Mouse (Mus musculus): ENCODE measurements at regions not wholly inside any gene's neighbourhood (a gene's known extent, or its start where the extent isn't known, plus 50 kb on each side); places are given as distances from the start of the nearest gene placed in this dataset.
"Not testable (repeated sequence)": the region's sequence is repeated elsewhere in the genome, so short reads cannot be mapped to it uniquely, and the experiment has no call there.

- peaks cover 4% of the 10 kb centered on the region; the same call in 1 of the 2 replicates for H3K4me1 ChIP-seq (ENCODE audit: control insufficient read depth, insufficient read depth, low read length)
- H3K4me3 ChIP-seq (ENCODE audit: low read depth, low read length), result no peak overlapping the region
- no peaks in the 10 kb centered on the region for H3K9me3 ChIP-seq (ENCODE audit: control insufficient read depth, low read length)
- H3K27me3 ChIP-seq (ENCODE audit: control insufficient read depth, insufficient read depth, low read length), result no peaks in the 10 kb centered on the region
- 84% methylated on average over 11 of the region's 11 CpGs for WGBS
- H3K4me2 ChIP-seq, result no peak overlapping the region
- H3K9ac ChIP-seq (ENCODE audit: low read length), result no peak overlapping the region
- no peaks in the 10 kb centered on the region for H3K36me3 ChIP-seq (ENCODE audit: control insufficient read depth, insufficient read depth, low read length)
- no peak overlapping the region for H3K27ac ChIP-seq (ENCODE audit: low read depth, low read length)
- ATAC-seq (ENCODE audit: low FRiP score), result no peak
- DNase-seq (ENCODE audit: low spot score, missing footprints), result no peak
These were observed 60.2 kb upstream of the Pim1 start for GRCm38 (mm10) chr17:29430401-29430800.

GRCm38 (mm10) chr17:29430806-29431205, 59.7 kb upstream of the Pim1 start:
- DNase-seq (ENCODE audit: low spot score, missing footprints) (no peak), ATAC-seq (ENCODE audit: low FRiP score) (no peak)
- Histone ChIP-seq H3K27ac (ENCODE audit: low read depth, low read length) (no peak overlapping the region), H3K27me3 (ENCODE audit: control insufficient read depth, insufficient read depth, low read length) (no peaks in the 10 kb centered on the region), H3K9me3 (ENCODE audit: control insufficient read depth, low read length) (no peaks in the 10 kb centered on the region), H3K4me1 (ENCODE audit: control insufficient read depth, insufficient read depth, low read length) (peaks cover 4% of the 10 kb centered on the region; the same call in 1 of the 2 replicates), H3K36me3 (ENCODE audit: control insufficient read depth, insufficient read depth, low read length) (no peaks in the 10 kb centered on the region), H3K9ac (ENCODE audit: low read length) (no peak overlapping the region), H3K4me3 (ENCODE audit: low read depth, low read length) (no peak overlapping the region), H3K4me2 (no peak overlapping the region)
- WGBS, result 96% methylated on average over 6 of the region's 6 CpGs

- no peak overlapping the region for H3K27ac ChIP-seq (ENCODE audit: low read depth, low read length)
- H3K9me3 ChIP-seq (ENCODE audit: control insufficient read depth, low read length), result no peaks in the 10 kb centered on the region
- DNase-seq (ENCODE audit: low spot score, missing footprints) (no peak), ATAC-seq (ENCODE audit: low FRiP score) (no peak)
- H3K4me3 ChIP-seq (ENCODE audit: low read depth, low read length), result no peak overlapping the region
- H3K4me1 ChIP-seq (ENCODE audit: control insufficient read depth, insufficient read depth, low read length), result peaks cover 4% of the 10 kb centered on the region; the same call in 1 of the 2 replicates
- H3K9ac ChIP-seq (ENCODE audit: low read length), result no peak overlapping the region
- no peaks in the 10 kb centered on the region for H3K27me3 ChIP-seq (ENCODE audit: control insufficient read depth, insufficient read depth, low read length)
- H3K36me3 ChIP-seq (ENCODE audit: control insufficient read depth, insufficient read depth, low read length), result no peaks in the 10 kb centered on the region
- 63% methylated on average over 8 of the region's 8 CpGs for WGBS
- no peak overlapping the region for H3K4me2 ChIP-seq
These were observed 58.8 kb upstream of the Pim1 start for GRCm38 (mm10) chr17:29431553-29432297.

GRCm38 (mm10) chr17:29432666-29433065, 57.9 kb upstream of the Pim1 start:
- Histone ChIP-seq H3K4me2 (no peak overlapping the region), H3K4me3 (ENCODE audit: low read depth, low read length) (no peak overlapping the region), H3K4me1 (ENCODE audit: control insufficient read depth, insufficient read depth, low read length) (peaks cover 9% of the 10 kb centered on the region; the same call in 1 of the 2 replicates), H3K36me3 (ENCODE audit: control insufficient read depth, insufficient read depth, low read length) (no peaks in the 10 kb centered on the region), H3K27ac (ENCODE audit: low read depth, low read length) (no peak overlapping the region; the same call in 1 of the 2 replicates), H3K9ac (ENCODE audit: low read length) (no peak overlapping the region), H3K9me3 (ENCODE audit: control insufficient read depth, low read length) (no peaks in the 10 kb centered on the region), H3K27me3 (ENCODE audit: control insufficient read depth, insufficient read depth, low read length) (no peaks in the 10 kb centered on the region)
- DNase-seq (ENCODE audit: low spot score, missing footprints) (no peak), ATAC-seq (ENCODE audit: low FRiP score) (no peak)
- WGBS, result 96% methylated on average over 8 of the region's 8 CpGs

GRCm38 (mm10) chr17:29433370-29433769, 57.2 kb upstream of the Pim1 start:
- no peak for DNase-seq (ENCODE audit: low spot score, missing footprints)
- H3K36me3 ChIP-seq (ENCODE audit: control insufficient read depth, insufficient read depth, low read length), result no peaks in the 10 kb centered on the region
- H3K27me3 ChIP-seq (ENCODE audit: control insufficient read depth, insufficient read depth, low read length), result no peaks in the 10 kb centered on the region
- WGBS, result 81% methylated on average over 8 of the region's 8 CpGs
- H3K9ac ChIP-seq (ENCODE audit: low read length), result no peak overlapping the region
- no peak overlapping the region for H3K27ac ChIP-seq (ENCODE audit: low read depth, low read length)
- no peak overlapping the region for H3K4me3 ChIP-seq (ENCODE audit: low read depth, low read length)
- H3K9me3 ChIP-seq (ENCODE audit: control insufficient read depth, low read length), result no peaks in the 10 kb centered on the region
- no peak overlapping the region for H3K4me2 ChIP-seq
- no peak for ATAC-seq (ENCODE audit: low FRiP score)
- H3K4me1 ChIP-seq (ENCODE audit: control insufficient read depth, insufficient read depth, low read length), result peaks cover 11% of the 10 kb centered on the region

DNA sequence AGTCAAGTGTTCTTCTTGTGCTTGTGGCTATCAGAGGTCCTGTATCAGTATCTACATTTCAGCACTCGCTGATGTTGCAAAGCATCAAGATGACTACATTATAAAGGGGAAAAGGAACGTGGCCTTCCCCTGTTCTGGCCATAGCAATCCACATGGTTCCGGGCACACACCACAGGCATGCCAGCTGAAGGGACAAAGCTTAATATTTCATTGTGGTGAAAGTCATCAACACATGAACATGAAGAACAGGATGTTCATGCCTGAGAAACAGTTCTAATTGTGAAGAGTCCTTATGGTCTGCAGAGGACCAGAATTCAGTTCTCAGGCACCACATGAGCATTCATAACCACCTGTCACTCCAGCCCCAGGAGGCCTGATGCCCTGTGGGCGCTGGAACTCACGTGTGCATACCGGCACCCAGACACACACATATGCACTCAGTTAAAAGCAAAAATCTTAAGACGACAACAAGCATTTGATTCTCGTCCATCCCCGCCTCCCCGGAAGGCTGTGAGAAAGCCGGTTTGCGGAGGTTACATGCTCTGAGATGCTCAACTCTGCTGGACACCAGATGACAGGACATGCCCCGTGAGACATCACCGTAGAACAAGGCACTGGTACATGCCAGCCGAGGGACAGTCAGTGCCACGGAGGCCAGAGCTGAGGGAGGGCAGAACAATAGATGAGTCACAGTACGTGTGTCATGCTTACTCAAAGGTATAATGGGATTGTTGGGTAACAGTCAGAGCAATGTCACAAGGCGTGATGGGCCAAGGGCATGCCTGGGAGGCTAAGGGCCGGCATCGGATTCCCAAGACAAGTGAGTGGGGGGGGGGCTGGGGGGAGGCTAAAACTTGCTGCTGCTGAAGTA, 56.2 kb upstream of the Pim1 start:
- no peak overlapping the region for H3K9ac ChIP-seq (ENCODE audit: low read length)
- H3K9me3 ChIP-seq (ENCODE audit: control insufficient read depth, low read length), result no peaks in the 10 kb centered on the region
- WGBS, result 73% methylated on average over 20 of the region's 20 CpGs
- no peaks in the 10 kb centered on the region for H3K36me3 ChIP-seq (ENCODE audit: control insufficient read depth, insufficient read depth, low read length)
- H3K4me1 ChIP-seq (ENCODE audit: control insufficient read depth, insufficient read depth, low read length), result peaks cover 12% of the 10 kb centered on the region
- ATAC-seq (ENCODE audit: low FRiP score) (no peak), DNase-seq (ENCODE audit: low spot score, missing footprints) (no peak)
- no peak overlapping the region for H3K27ac ChIP-seq (ENCODE audit: low read depth, low read length)
- no peaks in the 10 kb centered on the region for H3K27me3 ChIP-seq (ENCODE audit: control insufficient read depth, insufficient read depth, low read length)
- no peak overlapping the region for H3K4me2 ChIP-seq
- H3K4me3 ChIP-seq (ENCODE audit: low read depth, low read length), result no peak overlapping the region

GRCm38 (mm10) chr17:29435345-29436006, 55.1 kb upstream of the Pim1 start:
- H3K4me3 ChIP-seq (ENCODE audit: low read depth, low read length), result no peak overlapping the region
- WGBS, result 96% methylated on average over 9 of the region's 9 CpGs
- DNase-seq (ENCODE audit: low spot score, missing footprints) (no peak), ATAC-seq (ENCODE audit: low FRiP score) (no peak)
- no peaks in the 10 kb centered on the region for H3K36me3 ChIP-seq (ENCODE audit: control insufficient read depth, insufficient read depth, low read length)
- no peak overlapping the region for H3K9ac ChIP-seq (ENCODE audit: low read length)
- no peak overlapping the region for H3K4me2 ChIP-seq
- no peaks in the 10 kb centered on the region for H3K9me3 ChIP-seq (ENCODE audit: control insufficient read depth, low read length)
- no peaks in the 10 kb centered on the region for H3K27me3 ChIP-seq (ENCODE audit: control insufficient read depth, insufficient read depth, low read length)
- H3K4me1 ChIP-seq (ENCODE audit: control insufficient read depth, insufficient read depth, low read length), result peaks cover 12% of the 10 kb centered on the region
- H3K27ac ChIP-seq (ENCODE audit: low read depth, low read length), result no peak overlapping the region

DNA sequence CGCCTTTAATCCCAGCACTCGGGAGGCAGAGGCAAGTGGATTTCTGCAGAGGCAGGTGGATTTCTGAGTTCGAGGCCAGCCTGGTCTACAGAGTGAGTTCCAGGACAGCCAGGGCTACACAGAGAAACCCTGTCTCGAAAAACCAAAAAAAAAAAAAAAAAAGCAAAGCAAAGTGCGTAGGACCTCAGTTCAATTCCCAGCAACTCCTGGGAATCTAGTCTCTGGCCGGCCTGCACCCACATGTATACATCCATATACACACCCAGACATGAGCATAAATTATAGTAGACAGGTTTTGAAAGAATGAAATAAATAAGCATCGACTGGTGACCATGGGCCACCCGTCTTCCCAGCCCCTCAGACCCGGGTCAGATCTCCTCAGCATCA, 54.1 kb upstream of the Pim1 start:
- ATAC-seq (ENCODE audit: low FRiP score); H3K9me3 ChIP-seq (ENCODE audit: control insufficient read depth, low read length); DNase-seq (ENCODE audit: low spot score, missing footprints); H3K27me3 ChIP-seq (ENCODE audit: control insufficient read depth, insufficient read depth, low read length); H3K4me3 ChIP-seq (ENCODE audit: low read depth, low read length); H3K36me3 ChIP-seq (ENCODE audit: control insufficient read depth, insufficient read depth, low read length): not testable (repeated sequence)
- Histone ChIP-seq H3K4me1 (ENCODE audit: control insufficient read depth, insufficient read depth, low read length) (peaks cover 12% of the 10 kb centered on the region), H3K27ac (ENCODE audit: low read depth, low read length) (peak overlapping the region; percentile 95), H3K4me2 (peak overlapping the region; percentile 53), H3K9ac (ENCODE audit: low read length) (peak overlapping the region; percentile 58)
- 67% methylated on average over 8 of the region's 9 CpGs for WGBS
